Mouse (Mus musculus) lung, embryonic 15.5 days (tissue): ENCODE results near the gene Zdhhc15. TPM values are rescaled to one million over a fixed set of nuclear protein-coding genes. Genes with fewer than 3 reads are reported as not detected.

Experiments used
- ATAC-seq: fragments of 200-750 bp; cut with Nextera tagmentation; 2 replicates; pipeline ENCODE4 v1.8.0; 2017; ENCODE audit warnings: moderate number of reproducible peaks, borderline replicate concordance; ENCODE audit not compliant: low FRiP score, low TSS enrichment; ENCODE audit errors: extremely low read depth
- H3K27ac ChIP-seq: fragments of 300-500 bp; sonication (generic); 2 replicates; pipeline ENCODE4 v1.5.1; 2015; ENCODE audit warnings: moderate library complexity, mild to moderate bottlenecking, inconsistent platforms
- H3K27me3 ChIP-seq: fragments of 300-500 bp; sonication (generic); 2 replicates; pipeline ENCODE4 v1.6.1; 2015; ENCODE audit warnings: inconsistent platforms
- H3K36me3 ChIP-seq: fragments of 300-500 bp; sonication (generic); 2 replicates; pipeline ENCODE4 v1.6.1; 2015; ENCODE audit warnings: inconsistent platforms
- H3K4me1 ChIP-seq: fragments of 300-500 bp; sonication (generic); 2 replicates; pipeline ENCODE4 v1.6.1; 2015; ENCODE audit warnings: inconsistent platforms
- H3K4me2 ChIP-seq: fragments of 300-500 bp; sonication (generic); 2 replicates; pipeline ENCODE4 v1.6.1; 2015; ENCODE audit warnings: inconsistent platforms, mild to moderate bottlenecking, moderate library complexity
- H3K4me3 ChIP-seq: fragments of 300-500 bp; sonication (generic); 2 replicates; pipeline ENCODE4 v1.5.1; 2015; ENCODE audit warnings: mild to moderate bottlenecking, inconsistent platforms
- H3K9ac ChIP-seq: fragments of 300-500 bp; sonication (generic); 2 replicates; pipeline ENCODE4 v1.6.1; 2015; ENCODE audit warnings: inconsistent platforms
- H3K9me3 ChIP-seq: fragments of 300-500 bp; sonication (generic); 2 replicates; pipeline ENCODE4 v1.6.1; 2016; ENCODE audit warnings: inconsistent platforms
- WGBS: fragments of 180-500 bp; shearing (Covaris S2); methylation state at CpG from one replicate; pipeline ENCODE4 v1.1.7; 2015; 5-methylcytosine and 5-hydroxymethylcytosine counted together
- polyA plus RNA-seq: library from polyadenylated mRNA; unstranded; fragments of >200 nt; fragmentation: Nextera tagmentation; extraction: Ambion mirVana; gene quantifications from 2 replicates; pipeline ENCODE4 v1.2.1, GENCODE M21; 2015

Gene Zdhhc15
- polyA plus RNA-seq, 1 experiment from 2014 or later = 9.8 TPM

DNA sequence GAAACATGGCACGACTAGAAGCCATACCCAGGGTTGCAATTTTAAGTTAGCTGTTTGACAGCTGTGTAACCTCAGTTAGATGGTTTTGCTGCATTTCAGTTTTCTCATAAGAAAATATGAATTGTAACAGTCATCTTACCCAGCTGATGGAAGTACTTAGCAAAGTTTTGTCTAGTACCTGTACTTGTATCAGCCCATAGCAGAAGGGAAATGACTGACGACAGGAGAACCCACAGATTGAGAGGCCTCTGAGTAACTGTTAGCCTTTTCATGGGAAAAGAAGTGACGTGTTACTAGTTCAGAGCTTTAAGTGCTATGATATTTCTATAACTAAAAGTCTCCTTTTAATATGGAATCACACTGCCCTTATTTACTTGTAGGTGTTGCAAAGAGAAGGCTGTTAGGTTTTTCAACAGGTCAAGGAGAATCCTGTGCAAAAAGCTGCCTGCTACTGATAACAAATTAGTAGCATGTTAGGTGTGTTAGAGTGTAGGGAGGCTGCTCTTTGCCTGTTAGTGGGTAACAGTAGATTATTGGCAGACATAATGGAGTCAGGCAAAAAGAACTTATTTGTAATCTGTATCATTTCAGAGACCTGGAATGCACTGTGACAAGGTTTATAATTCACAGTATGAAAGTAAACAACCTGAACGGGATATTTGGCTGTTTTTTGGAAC lies 126.8 kb downstream of the Zdhhc15 start:
- no peaks in the 10 kb centered on the region for H3K4me1 ChIP-seq
- H3K4me2 ChIP-seq = no peak overlapping the region
- H3K36me3 ChIP-seq = no peaks in the 10 kb centered on the region
- H3K27ac ChIP-seq = no peak overlapping the region
- no peak overlapping the region for H3K9ac ChIP-seq
- no peaks in the 10 kb centered on the region for H3K9me3 ChIP-seq
- 71% methylated on average over 4 of the region's 4 CpGs for WGBS
- no peak for ATAC-seq
- H3K27me3 ChIP-seq = no peaks in the 10 kb centered on the region; the same call in 1 of the 2 replicates
- H3K4me3 ChIP-seq = no peak overlapping the region

- Histone ChIP-seq H3K27me3 (peaks cover 6% of the 10 kb centered on the region; the same call in 1 of the 2 replicates), H3K4me1 (no peaks in the 10 kb centered on the region), H3K36me3 (no peaks in the 10 kb centered on the region), H3K9ac (no peak overlapping the region), H3K27ac (no peak overlapping the region), H3K4me3 (no peak overlapping the region), H3K9me3 (no peaks in the 10 kb centered on the region), H3K4me2 (no peak overlapping the region)
- ATAC-seq = no peak
- WGBS = 87% methylated on average over 4 of the region's 4 CpGs
These were observed 128.2 kb downstream of the Zdhhc15 start for GRCm38 (mm10) chrX:104542635-104543034.

DNA sequence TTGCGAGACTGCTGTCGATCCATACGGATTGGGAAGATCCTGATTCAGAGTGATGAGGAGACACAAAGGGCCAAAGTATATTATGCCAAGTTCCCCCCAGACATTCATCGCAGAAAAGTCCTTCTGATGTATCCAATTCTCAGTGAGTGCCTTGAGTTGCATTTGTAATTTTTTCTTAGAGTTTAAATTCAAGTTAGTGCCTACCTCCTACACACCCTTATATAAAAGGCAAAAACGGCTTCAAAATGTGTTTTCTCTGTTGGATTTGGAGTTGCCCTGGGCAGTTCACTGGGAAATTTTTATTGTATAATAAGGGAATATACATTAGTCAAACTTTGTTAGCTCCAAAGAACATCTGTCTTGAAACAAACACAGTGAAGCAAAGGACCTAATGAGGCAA lies 169.1 kb downstream of the Zdhhc15 start:
- H3K4me3 ChIP-seq = no peak overlapping the region
- ATAC-seq = no peak
- H3K27me3 ChIP-seq = peaks cover 4% of the 10 kb centered on the region; the same call in 1 of the 2 replicates
- H3K27ac ChIP-seq = no peak overlapping the region
- H3K9ac ChIP-seq = no peak overlapping the region
- WGBS = 90% methylated on average over 5 of the region's 5 CpGs
- no peaks in the 10 kb centered on the region for H3K4me1 ChIP-seq
- H3K4me2 ChIP-seq = no peak overlapping the region
- H3K36me3 ChIP-seq = no peaks in the 10 kb centered on the region
- H3K9me3 ChIP-seq = no peaks in the 10 kb centered on the region

DNA sequence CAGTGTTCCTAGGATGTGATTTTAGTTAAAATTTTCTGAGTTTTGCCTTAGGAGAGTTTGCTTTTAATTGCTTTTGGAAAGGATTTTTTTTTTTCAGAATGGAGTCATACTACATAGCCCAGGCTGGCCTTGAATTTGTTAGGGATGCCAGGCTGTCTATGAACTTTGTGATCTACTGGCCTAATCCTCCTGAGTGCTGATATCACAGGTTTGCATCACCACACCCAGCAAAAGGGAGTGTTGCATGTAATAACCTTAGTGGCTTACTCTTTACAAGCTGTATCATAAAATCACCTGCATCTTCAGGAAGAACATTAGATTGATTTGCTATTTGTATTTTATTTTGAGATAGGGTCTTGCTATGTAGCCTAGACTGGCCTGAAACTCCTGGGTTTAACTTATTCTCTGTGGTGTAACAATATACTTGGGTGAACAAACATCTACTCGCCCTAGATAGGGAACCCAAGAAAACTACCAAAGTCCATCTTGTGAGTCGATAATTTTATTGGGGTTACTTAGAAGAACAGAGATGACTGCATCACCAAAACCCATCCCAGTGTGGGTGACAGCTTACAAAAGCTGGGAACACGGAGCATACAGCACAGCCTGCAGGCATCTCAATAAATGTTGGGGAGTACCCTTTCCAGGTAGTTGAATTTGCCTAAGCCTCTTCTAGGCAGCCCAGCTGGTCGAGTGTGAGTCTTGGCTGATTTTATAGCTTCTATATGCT lies 181.1 kb downstream of the Zdhhc15 start:
- 36% methylated on average over 4 of the region's 4 CpGs for WGBS
- Histone ChIP-seq H3K9ac (no peak overlapping the region), H3K27ac (no peak overlapping the region), H3K4me1 (no peaks in the 10 kb centered on the region), H3K27me3 (no peaks in the 10 kb centered on the region; the same call in 1 of the 2 replicates), H3K4me3 (no peak overlapping the region), H3K4me2 (no peak overlapping the region), H3K36me3 (no peaks in the 10 kb centered on the region), H3K9me3 (no peaks in the 10 kb centered on the region)
- no peak for ATAC-seq

DNA sequence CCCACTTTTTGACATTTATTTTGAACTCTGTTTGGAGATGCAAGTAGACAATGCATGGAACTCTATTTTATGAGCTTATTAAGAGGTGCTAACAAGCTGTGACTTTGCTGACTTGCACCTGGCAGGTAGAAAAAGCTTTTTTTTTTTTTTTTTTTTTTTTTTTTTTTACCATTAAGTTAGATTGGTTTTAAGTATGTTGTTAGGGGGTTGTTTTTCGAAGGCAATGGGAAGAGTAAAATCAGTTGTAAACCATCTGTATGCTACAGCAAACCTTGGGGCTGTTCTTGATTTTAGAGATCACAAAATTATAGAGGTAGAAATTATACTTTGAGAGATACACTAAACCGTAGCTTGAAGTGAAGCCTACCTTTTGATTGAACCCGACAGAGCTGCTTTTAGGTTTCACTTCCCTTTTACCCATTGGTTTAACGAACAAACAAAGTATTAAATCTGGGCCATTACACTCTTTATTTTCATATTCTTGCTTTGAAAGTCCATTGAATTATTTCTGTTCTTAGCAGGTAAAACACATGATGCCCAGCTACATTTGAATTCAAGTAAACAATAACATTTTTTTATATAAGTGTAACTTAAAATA lies 181.9 kb downstream of the Zdhhc15 start:
- WGBS = 77% methylated on average over 4 of the region's 4 CpGs
- no peak overlapping the region for H3K4me3 ChIP-seq
- no peaks in the 10 kb centered on the region for H3K4me1 ChIP-seq
- no peak overlapping the region for H3K9ac ChIP-seq
- H3K27me3 ChIP-seq = no peaks in the 10 kb centered on the region; the same call in 1 of the 2 replicates
- H3K9me3 ChIP-seq = no peaks in the 10 kb centered on the region
- ATAC-seq = no peak
- H3K27ac ChIP-seq = no peak overlapping the region
- no peak overlapping the region for H3K4me2 ChIP-seq
- no peaks in the 10 kb centered on the region for H3K36me3 ChIP-seq

GRCm38 (mm10) chrX:104488036-104488435 lies 182.8 kb downstream of the Zdhhc15 start:
- no peaks in the 10 kb centered on the region for H3K36me3 ChIP-seq
- ATAC-seq = no peak
- no peak overlapping the region for H3K4me2 ChIP-seq
- H3K27me3 ChIP-seq = no peaks in the 10 kb centered on the region; the same call in 1 of the 2 replicates
- 61% methylated on average over 3 of the region's 3 CpGs for WGBS
- no peak overlapping the region for H3K27ac ChIP-seq
- no peak overlapping the region for H3K4me3 ChIP-seq
- no peak overlapping the region for H3K9ac ChIP-seq
- no peaks in the 10 kb centered on the region for H3K4me1 ChIP-seq
- no peaks in the 10 kb centered on the region for H3K9me3 ChIP-seq

Other genes with a start within 250 kb of the Zdhhc15 start
- gene Uprt, start 188.2 kb downstream of the Zdhhc15 start, polyA plus RNA-seq = 1.9 and 2.6 TPM in 2 replicates
- gene Magee2, start 186.2 kb upstream of the Zdhhc15 start, polyA plus RNA-seq = 4.9 and 5.3 TPM in 2 replicates